Mouse (Mus musculus): ENCODE measurements around the gene 1700066M21Rik. TPM values are rescaled to one million over a fixed set of nuclear protein-coding genes. Genes with fewer than 3 reads are reported as not detected.

1700066M21Rik gene
- 10 to 100 TPM; 21.7 to 23.1 TPM for total RNA-seq (2021)
- long read RNA-seq, transcript 1700066M21Rik-201 (2 exons, 3,008 nt): major isoform, 41 of 46 reads
- long read RNA-seq, partial matches to known transcripts: 0 of 46 reads
- long read RNA-seq, other reads (novel, unspliced or antisense): 5 of 46 reads

DNA sequence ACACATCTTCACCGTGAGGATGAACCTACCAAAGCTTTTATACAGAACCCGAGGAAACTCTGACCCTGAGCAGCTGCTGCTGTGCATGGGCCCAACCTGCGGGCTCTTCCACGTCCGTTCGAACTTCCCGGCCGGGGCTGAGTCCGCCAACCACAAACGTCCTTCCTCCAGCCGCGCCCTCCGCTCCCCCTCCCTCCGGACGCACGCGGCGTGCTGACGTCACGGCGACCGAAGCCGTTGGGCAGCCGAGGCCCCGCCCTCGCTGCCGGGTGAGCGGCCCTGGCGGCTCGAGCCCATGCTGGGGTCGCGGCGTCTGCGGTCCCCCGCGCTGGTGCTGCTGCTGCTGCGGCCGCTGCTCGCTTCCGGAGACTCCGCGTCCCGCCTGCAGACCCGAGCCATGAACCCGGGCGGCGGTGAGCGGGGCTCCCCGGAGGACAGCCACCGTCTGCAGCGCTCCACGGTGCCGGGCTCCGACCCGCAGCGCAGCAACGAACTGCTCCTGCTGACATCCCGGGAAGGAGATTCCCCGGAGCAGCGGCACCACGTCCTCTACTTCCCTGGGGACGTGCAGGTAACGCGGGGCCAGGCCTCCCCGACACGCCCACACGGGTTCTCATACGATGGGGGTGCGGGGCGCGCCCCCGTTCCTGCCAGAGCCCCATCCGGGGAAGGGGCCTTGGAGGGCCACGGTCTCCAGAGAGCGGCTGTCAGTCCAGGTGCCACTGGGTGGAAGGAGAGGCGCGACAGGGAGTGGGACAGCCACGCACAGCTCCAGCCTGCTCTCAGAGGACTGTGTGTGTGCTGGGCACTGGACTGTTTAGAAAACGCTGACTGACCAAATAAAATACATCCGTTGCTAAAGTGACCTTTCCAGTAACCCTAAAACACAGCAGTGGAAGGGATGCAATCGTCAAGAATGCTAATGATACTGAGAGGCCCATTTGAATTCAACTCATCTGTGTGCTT, at the start of gene 1700066M21Rik:
TSS of gene 1700066M21Rik (plus strand) at position 245 of the 966 bp plus-strand sequence.
- DNase-seq (ENCODE audit: low spot score in 2 of 2): peak; percentile 93 to 96

- no peak for DNase-seq (ENCODE audit: low spot score in 2 of 2)
Observed at GRCm38 (mm10) chr1:57329285-57330093, 47.9 kb upstream of the 1700066M21Rik start.

GRCm38 (mm10) chr1:57330228-57330627, 47.2 kb upstream of the 1700066M21Rik start:
- DNase-seq (ENCODE audit: low spot score in 2 of 2): peak in 1 of 2 experiments; percentile 14

DNA sequence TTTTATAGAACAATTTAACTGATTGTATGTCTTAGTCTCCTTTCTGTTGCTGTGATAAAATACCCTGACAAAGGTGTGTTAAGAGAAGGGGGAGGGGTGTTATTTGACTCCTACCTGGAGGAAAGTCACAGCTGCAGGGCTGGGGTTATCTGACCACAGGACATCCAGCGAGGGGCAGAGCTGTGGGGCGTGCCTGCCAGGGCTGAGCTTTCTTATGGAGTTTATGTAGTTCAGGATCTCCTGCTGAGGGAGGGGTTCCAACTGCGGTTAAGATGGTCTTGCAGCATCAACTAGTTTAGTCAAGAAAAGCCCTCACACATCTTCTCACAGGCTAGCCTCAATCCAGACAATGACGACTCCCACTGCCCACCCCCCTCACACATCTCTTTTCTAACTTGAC, 45.4 kb upstream of the 1700066M21Rik start:
- no peak for DNase-seq (ENCODE audit: low spot score in 2 of 2)

GRCm38 (mm10) chr1:57333550-57334213, 43.7 kb upstream of the 1700066M21Rik start:
- DNase-seq (ENCODE audit: low spot score in 2 of 2): no peak

DNA sequence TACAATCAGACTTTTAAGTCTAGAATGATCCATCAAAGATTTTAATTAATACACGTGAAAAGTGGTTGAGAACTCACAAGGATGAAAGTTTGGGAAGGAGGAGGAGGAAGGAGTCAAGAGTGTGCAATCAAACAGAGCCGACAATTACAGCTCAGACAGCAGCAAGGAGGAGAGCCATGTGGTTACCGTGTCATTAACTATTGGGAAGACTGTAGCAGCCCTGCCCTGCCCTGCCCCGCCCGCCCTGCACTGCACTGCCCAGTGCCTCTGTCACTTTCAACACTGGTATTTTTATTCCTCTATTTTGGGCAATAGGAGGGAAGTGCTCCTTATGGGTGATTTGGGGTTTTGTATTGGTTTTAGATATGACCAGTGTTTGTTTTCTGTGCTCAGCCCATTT, 42.2 kb upstream of the 1700066M21Rik start:
- DNase-seq (ENCODE audit: low spot score in 2 of 2): no peak

DNA sequence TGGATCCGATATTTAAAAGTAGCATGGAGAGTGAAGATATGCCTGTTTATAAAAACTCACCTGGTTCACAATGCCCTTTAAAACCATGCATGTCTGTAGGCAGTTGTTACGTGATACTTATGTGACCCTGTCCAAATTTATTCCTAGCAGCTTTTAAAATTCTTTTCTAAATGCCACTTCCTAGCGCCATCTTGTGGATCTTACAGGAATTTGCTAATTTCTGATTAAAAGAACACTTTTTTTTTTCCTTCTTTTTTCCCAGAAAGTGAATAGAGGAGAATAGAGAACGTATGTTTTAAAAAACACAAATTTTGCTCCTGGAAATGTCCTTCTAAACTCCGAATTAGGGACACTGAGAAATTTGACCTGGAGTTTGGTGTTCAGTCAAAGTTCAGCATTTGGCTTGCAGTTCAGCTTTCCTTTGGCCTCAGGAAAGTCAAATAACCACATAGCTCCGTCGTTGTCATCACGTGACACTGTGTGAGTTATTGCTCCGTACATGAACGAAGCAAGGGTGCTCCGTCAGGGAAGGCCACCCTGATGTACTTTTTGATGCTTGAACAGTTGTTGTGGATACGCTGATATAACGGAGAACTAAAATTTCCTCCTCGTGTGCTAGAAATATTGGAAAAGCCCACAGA, 38.1 kb upstream of the 1700066M21Rik start:
- DNase-seq (ENCODE audit: low spot score in 2 of 2): peak in 1 of 2 experiments; percentile 29

GRCm38 (mm10) chr1:57341197-57341596, 36.2 kb upstream of the 1700066M21Rik start:
- DNase-seq (ENCODE audit: low spot score in 2 of 2): no peak

GRCm38 (mm10) chr1:57347487-57347886, 29.9 kb upstream of the 1700066M21Rik start:
- DNase-seq (ENCODE audit: low spot score in 2 of 2): no peak

DNA sequence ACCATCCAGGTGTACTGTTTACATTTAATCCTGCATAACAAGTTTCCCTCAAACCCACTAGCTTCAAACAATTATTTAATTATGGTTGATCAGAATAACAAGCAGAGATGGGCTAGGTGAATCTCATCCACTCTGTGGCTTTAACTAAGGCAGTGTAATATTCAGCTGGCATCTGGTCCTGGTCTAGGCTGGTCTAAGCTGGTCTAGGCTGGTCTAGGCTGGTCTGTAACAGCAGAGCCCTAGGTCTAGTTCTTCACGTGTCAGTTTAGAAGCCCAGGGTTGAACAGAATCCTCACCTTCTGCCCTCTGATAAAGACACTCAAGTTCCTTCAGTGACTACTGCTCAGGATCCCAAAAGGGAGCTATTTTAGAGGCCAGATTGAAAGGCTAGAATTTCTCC, 25.5 kb upstream of the 1700066M21Rik start:
- no peak for DNase-seq (ENCODE audit: low spot score in 2 of 2)

DNA sequence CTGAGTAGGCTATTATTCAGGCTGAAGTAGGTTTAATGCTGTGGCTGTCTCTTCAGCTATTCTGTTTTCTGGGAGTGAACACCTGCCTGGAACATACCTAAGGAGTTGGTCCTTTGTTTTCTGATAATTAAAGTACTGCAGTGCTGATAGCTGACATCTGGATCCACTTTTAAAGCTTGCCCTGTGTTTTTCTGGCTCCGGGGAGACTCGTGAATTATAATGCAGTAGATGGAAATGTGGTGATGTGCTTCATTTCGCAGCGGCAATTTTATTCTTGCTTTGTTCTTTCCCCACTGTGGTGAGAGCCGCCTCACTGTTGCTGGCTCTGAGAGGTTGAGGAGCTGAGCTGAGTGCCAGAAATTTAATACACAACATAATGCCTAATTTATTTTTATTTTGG, 18.9 kb upstream of the 1700066M21Rik start:
- DNase-seq (ENCODE audit: low spot score in 2 of 2): no peak

DNA sequence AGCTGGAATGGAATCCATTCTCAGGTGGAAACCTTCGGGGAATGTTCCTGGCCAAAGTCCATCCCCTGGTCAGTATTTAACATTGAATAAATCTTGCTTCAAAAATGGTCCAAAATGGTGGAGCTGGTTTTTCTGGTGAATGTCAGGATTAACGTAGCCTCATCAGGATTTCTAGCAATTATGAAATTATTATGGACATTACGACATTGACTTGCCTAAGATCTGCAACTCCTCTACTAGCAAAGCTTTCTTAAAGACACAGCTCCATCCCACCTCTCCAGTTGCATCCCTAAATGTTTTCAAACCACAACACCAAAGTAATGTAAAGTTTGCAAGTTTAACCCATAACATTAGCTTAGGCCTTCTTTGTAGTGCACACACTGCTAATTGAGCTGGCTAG, 10.0 kb upstream of the 1700066M21Rik start:
- DNase-seq (ENCODE audit: low spot score in 2 of 2): no peak

GRCm38 (mm10) chr1:57369111-57369510, 8.3 kb upstream of the 1700066M21Rik start:
- DNase-seq (ENCODE audit: low spot score in 2 of 2): no peak

GRCm38 (mm10) chr1:57370451-57370850, 7.0 kb upstream of the 1700066M21Rik start:
- no peak for DNase-seq (ENCODE audit: low spot score in 2 of 2)

GRCm38 (mm10) chr1:57375276-57375675, 2.1 kb upstream of the 1700066M21Rik start:
- no peak for DNase-seq (ENCODE audit: low spot score in 2 of 2)

GRCm38 (mm10) chr1:57376806-57377205, 614 bp upstream of the 1700066M21Rik start:
- DNase-seq (ENCODE audit: low spot score in 2 of 2): no peak

- no peak for DNase-seq (ENCODE audit: low spot score in 2 of 2)
Observed at GRCm38 (mm10) chr1:57386519-57386918, 9.1 kb downstream of the 1700066M21Rik start.

GRCm38 (mm10) chr1:57387876-57388275, 10.5 kb downstream of the 1700066M21Rik start:
- DNase-seq (ENCODE audit: low spot score in 2 of 2): peak; percentile 39 to 76

DNA sequence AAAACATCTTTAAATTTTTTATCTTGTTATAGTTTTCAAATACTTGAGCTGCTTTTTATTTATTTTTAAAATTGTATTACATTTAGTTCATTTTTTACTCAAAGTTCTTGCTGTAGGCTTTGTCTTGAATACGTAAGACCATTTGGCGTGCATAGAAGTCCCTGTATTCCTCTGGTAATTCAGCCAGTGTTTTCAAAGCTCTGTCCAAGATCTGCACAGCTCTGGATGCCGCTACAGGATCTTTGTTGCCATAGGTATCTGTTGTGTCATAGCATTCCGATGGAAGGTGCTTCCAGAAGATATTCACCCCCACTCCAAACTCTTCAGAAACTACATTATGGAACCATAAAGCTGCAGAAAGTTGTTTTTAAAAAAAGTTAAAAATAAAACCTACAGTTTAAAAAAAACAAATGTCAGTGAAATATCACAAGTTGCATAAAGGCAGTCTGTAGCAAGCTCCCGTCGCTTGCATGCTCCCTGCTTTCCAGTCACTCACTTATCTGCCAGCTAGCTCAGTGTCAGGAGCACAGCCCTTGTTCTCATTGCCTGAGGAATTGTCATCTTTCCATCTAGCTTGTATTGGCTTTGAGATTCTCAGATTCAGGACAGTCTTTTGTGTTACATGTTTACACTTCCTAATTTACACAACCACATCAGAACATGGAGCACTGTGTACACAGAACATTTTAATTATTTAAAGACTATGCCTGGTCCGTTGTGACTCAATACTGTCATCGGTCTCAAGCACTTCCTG, 11.2 kb downstream of the 1700066M21Rik start:
- DNase-seq (ENCODE audit: low spot score in 2 of 2): no peak

All from layer of hippocampus, adult 18-20 months (tissue).